Mouse (Mus musculus) limb, embryonic 10.5 days (tissue): ENCODE measurements at regions not wholly inside any gene's neighbourhood (a gene's known extent, or its start where the extent isn't known, plus 50 kb on each side); places are given as distances from the start of the nearest gene placed in this dataset.

Experiments used
- DNase-seq: peaks from one replicate; pipeline ENCODE4 v3.0.0-alpha.2; 2017; ENCODE audit warnings: low spot score
- H3K27ac ChIP-seq: fragments of 300-500 bp; sonication (generic); 2 replicates; pipeline ENCODE4 v1.5.1; 2016; ENCODE audit warnings: mild to moderate bottlenecking
- H3K27me3 ChIP-seq: fragments of 300-500 bp; sonication (generic); 2 replicates; pipeline ENCODE4 v1.6.1; 2016; ENCODE audit warnings: low read depth, mild to moderate bottlenecking; ENCODE audit not compliant: poor library complexity, severe bottlenecking
- H3K36me3 ChIP-seq: fragments of 300-500 bp; sonication (generic); 2 replicates; pipeline ENCODE4 v1.6.1; 2016; ENCODE audit warnings: mild to moderate bottlenecking, moderate library complexity
- H3K4me1 ChIP-seq: fragments of 300-500 bp; sonication (generic); 2 replicates; pipeline ENCODE4 v1.6.1; 2016
- H3K4me3 ChIP-seq: fragments of 300-500 bp; sonication (generic); 2 replicates; pipeline ENCODE4 v1.5.1; 2016; ENCODE audit warnings: mild to moderate bottlenecking, moderate library complexity
- H3K9me3 ChIP-seq: fragments of 300-500 bp; sonication (generic); replicated peaks from 2 replicates; pipeline ENCODE4 v1.6.1; 2016; ENCODE audit warnings: mild to moderate bottlenecking
- WGBS: fragments of 180-500 bp; shearing (Covaris S2); methylation state at CpG from one replicate; pipeline ENCODE4 v1.1.7; 2016; 5-methylcytosine and 5-hydroxymethylcytosine counted together

GRCm38 (mm10) chr9:74342176-74342575, 232.0 kb downstream of the Wdr72 start:
- no peaks in the 10 kb centered on the region for H3K27me3 ChIP-seq
- no peak overlapping the region for H3K4me3 ChIP-seq
- H3K36me3 ChIP-seq = no peaks in the 10 kb centered on the region
- H3K27ac ChIP-seq = no peak overlapping the region
- no peaks in the 10 kb centered on the region for H3K9me3 ChIP-seq
- 85% methylated on average over 1 of the region's 1 CpGs for WGBS
- no peak for DNase-seq
- H3K4me1 ChIP-seq = no peaks in the 10 kb centered on the region

GRCm38 (mm10) chr9:74345027-74345426, 234.9 kb downstream of the Wdr72 start:
- 91% methylated on average over 7 of the region's 7 CpGs for WGBS
- no peak for DNase-seq

GRCm38 (mm10) chr9:74348776-74349175, 238.6 kb downstream of the Wdr72 start:
- Histone ChIP-seq H3K9me3 (no peaks in the 10 kb centered on the region), H3K4me1 (no peaks in the 10 kb centered on the region), H3K27ac (no peak overlapping the region), H3K27me3 (no peaks in the 10 kb centered on the region), H3K36me3 (no peaks in the 10 kb centered on the region), H3K4me3 (no peak overlapping the region)
- 39% methylated on average over 2 of the region's 2 CpGs for WGBS
- DNase-seq = no peak

More at GRCm38 (mm10) chr9:74345027-74345426, 234.9 kb downstream of the Wdr72 start:
- H3K27me3 ChIP-seq = no peaks in the 10 kb centered on the region
- H3K4me1 ChIP-seq = no peaks in the 10 kb centered on the region
- no peaks in the 10 kb centered on the region for H3K9me3 ChIP-seq
- no peaks in the 10 kb centered on the region for H3K36me3 ChIP-seq
- H3K27ac ChIP-seq = no peak overlapping the region
- H3K4me3 ChIP-seq = no peak overlapping the region

GRCm38 (mm10) chr9:74365930-74366438, 255.8 kb downstream of the Wdr72 start:
- Histone ChIP-seq H3K36me3 (no peaks in the 10 kb centered on the region), H3K4me1 (peaks cover 3% of the 10 kb centered on the region; the same call in 1 of the 2 replicates), H3K9me3 (no peaks in the 10 kb centered on the region), H3K27me3 (no peaks in the 10 kb centered on the region), H3K27ac (no peak overlapping the region), H3K4me3 (no peak overlapping the region)
- 36% methylated on average over 3 of the region's 3 CpGs for WGBS
- DNase-seq = no peak

- no peaks in the 10 kb centered on the region for H3K27me3 ChIP-seq
- H3K4me3 ChIP-seq = no peak overlapping the region
- H3K36me3 ChIP-seq = no peaks in the 10 kb centered on the region
- H3K4me1 ChIP-seq = no peaks in the 10 kb centered on the region
- no peak for DNase-seq
- no peaks in the 10 kb centered on the region for H3K9me3 ChIP-seq
- no peak overlapping the region for H3K27ac ChIP-seq
These were observed 266.0 kb downstream of the Wdr72 start for GRCm38 (mm10) chr9:74376191-74376590.

- Histone ChIP-seq H3K4me3 (no peak overlapping the region), H3K36me3 (no peaks in the 10 kb centered on the region), H3K9me3 (no peaks in the 10 kb centered on the region), H3K27me3 (no peaks in the 10 kb centered on the region), H3K27ac (no peak overlapping the region), H3K4me1 (no peaks in the 10 kb centered on the region)
- no peak for DNase-seq
These were observed 267.0 kb downstream of the Wdr72 start for GRCm38 (mm10) chr9:74377204-74377603.

- DNase-seq = no peak
- 77% methylated on average over 8 of the region's 8 CpGs for WGBS
- H3K36me3 ChIP-seq = no peaks in the 10 kb centered on the region
- no peaks in the 10 kb centered on the region for H3K27me3 ChIP-seq
- no peaks in the 10 kb centered on the region for H3K4me1 ChIP-seq
- H3K4me3 ChIP-seq = no peak overlapping the region
- no peaks in the 10 kb centered on the region for H3K9me3 ChIP-seq
- no peak overlapping the region for H3K27ac ChIP-seq
These were observed 274.2 kb downstream of the Wdr72 start for GRCm38 (mm10) chr9:74384206-74384896.

GRCm38 (mm10) chr9:74425594-74425993, 315.4 kb downstream of the Wdr72 start:
- Histone ChIP-seq H3K27ac (no peak overlapping the region), H3K9me3 (no peaks in the 10 kb centered on the region), H3K27me3 (no peaks in the 10 kb centered on the region), H3K36me3 (no peaks in the 10 kb centered on the region), H3K4me1 (no peaks in the 10 kb centered on the region), H3K4me3 (no peak overlapping the region)
- 87% methylated on average over 2 of the region's 2 CpGs for WGBS
- DNase-seq = no peak

GRCm38 (mm10) chr9:74449981-74450380, 339.8 kb downstream of the Wdr72 start:
- WGBS = 91% methylated on average over 5 of the region's 5 CpGs
- H3K36me3 ChIP-seq = no peaks in the 10 kb centered on the region

GRCm38 (mm10) chr9:74461084-74461483, 350.9 kb downstream of the Wdr72 start:
- WGBS = 64% methylated on average over 2 of the region's 2 CpGs
- H3K4me3 ChIP-seq = no peak overlapping the region
- DNase-seq = no peak
- no peaks in the 10 kb centered on the region for H3K36me3 ChIP-seq
- H3K27ac ChIP-seq = no peak overlapping the region
- H3K4me1 ChIP-seq = no peaks in the 10 kb centered on the region
- H3K9me3 ChIP-seq = no peaks in the 10 kb centered on the region
- H3K27me3 ChIP-seq = no peaks in the 10 kb centered on the region

More at GRCm38 (mm10) chr9:74449981-74450380, 339.8 kb downstream of the Wdr72 start:
- no peak for DNase-seq
- Histone ChIP-seq H3K9me3 (no peaks in the 10 kb centered on the region), H3K4me1 (no peaks in the 10 kb centered on the region), H3K27me3 (no peaks in the 10 kb centered on the region), H3K4me3 (no peak overlapping the region), H3K27ac (no peak overlapping the region)

GRCm38 (mm10) chr9:74476830-74477229, 366.7 kb downstream of the Wdr72 start:
- Histone ChIP-seq H3K36me3 (no peaks in the 10 kb centered on the region), H3K9me3 (no peaks in the 10 kb centered on the region), H3K27me3 (no peaks in the 10 kb centered on the region), H3K4me1 (no peaks in the 10 kb centered on the region), H3K27ac (no peak overlapping the region), H3K4me3 (no peak overlapping the region)
- 62% methylated on average over 2 of the region's 2 CpGs for WGBS
- DNase-seq = no peak

GRCm38 (mm10) chr9:74479273-74479672, 369.1 kb downstream of the Wdr72 start:
- Histone ChIP-seq H3K27me3 (no peaks in the 10 kb centered on the region), H3K36me3 (no peaks in the 10 kb centered on the region), H3K9me3 (no peaks in the 10 kb centered on the region), H3K4me3 (no peak overlapping the region), H3K27ac (no peak overlapping the region), H3K4me1 (no peaks in the 10 kb centered on the region)
- 66% methylated on average over 8 of the region's 8 CpGs for WGBS
- no peak for DNase-seq

GRCm38 (mm10) chr9:74513887-74514286, 347.8 kb upstream of the Onecut1 start:
- Histone ChIP-seq H3K36me3 (no peaks in the 10 kb centered on the region), H3K27ac (no peak overlapping the region), H3K4me1 (no peaks in the 10 kb centered on the region), H3K27me3 (no peaks in the 10 kb centered on the region), H3K4me3 (no peak overlapping the region), H3K9me3 (no peaks in the 10 kb centered on the region)
- no peak for DNase-seq
- 81% methylated on average over 2 of the region's 2 CpGs for WGBS

GRCm38 (mm10) chr9:74528550-74528949, 333.2 kb upstream of the Onecut1 start:
- H3K27ac ChIP-seq = no peak overlapping the region
- H3K9me3 ChIP-seq = no peaks in the 10 kb centered on the region
- H3K4me3 ChIP-seq = no peak overlapping the region
- no peaks in the 10 kb centered on the region for H3K36me3 ChIP-seq
- 94% methylated on average over 3 of the region's 3 CpGs for WGBS
- no peaks in the 10 kb centered on the region for H3K4me1 ChIP-seq
- DNase-seq = no peak
- no peaks in the 10 kb centered on the region for H3K27me3 ChIP-seq
